Mouse (Mus musculus): ENCODE measurements around the gene Mertk. TPM values are rescaled to one million over a fixed set of nuclear protein-coding genes. Genes with fewer than 3 reads are reported as not detected.

The Mertk gene
- polyA plus RNA-seq, 1 experiment from 2014 or later: 4.9 TPM

Other genes starting within 250 kb of the Mertk start
- gene Spdye4c, start 107.7 kb upstream of the Mertk start, polyA plus RNA-seq (2014; fragmentation: Nextera tagmentation; extraction: Ambion mirVana): not detected in 2 replicates
- gene Anapc1, start 11.6 kb upstream of the Mertk start, polyA plus RNA-seq (2014; fragmentation: Nextera tagmentation; extraction: Ambion mirVana): 88.6 and 98.9 TPM in 2 replicates
- 15.5 and 16.0 TPM in 2 replicates for gene Tmem87b, start 119.2 kb downstream of the Mertk start, polyA plus RNA-seq (2014; fragmentation: Nextera tagmentation; extraction: Ambion mirVana)
- gene Fbln7, start 164.0 kb downstream of the Mertk start, polyA plus RNA-seq (2014; fragmentation: Nextera tagmentation; extraction: Ambion mirVana): 0.62 and 0.90 TPM in 2 replicates
- gene Zc3h8, start 245.1 kb downstream of the Mertk start, polyA plus RNA-seq (2014; fragmentation: Nextera tagmentation; extraction: Ambion mirVana): 9.2 and 11.9 TPM in 2 replicates

Measured in liver, embryonic 11.5 days (tissue).